ENCODE assay signal across 32 mouse cellular contexts in genomic region chr8:45918891-45919290, GRCm38 (mm10). TPM values are rescaled to one million over a fixed set of nuclear protein-coding genes. Genes with fewer than 3 reads are reported as not detected.
"Had no signal": no experiment of that assay in that cellular context is flagged by ENCODE, and none has a peak within 500 bp of the region (broad histone marks: within the 10 kb centered on the region; RNA-seq: fewer than 3 reads in every experiment).

No protein-coding gene starts in this region.

- H3K36me3 ChIP-seq: hindbrain, embryonic 10.5 days; hindbrain, embryonic 12.5 days; intestine, embryonic 15.5 days; limb, embryonic 15.5 days; liver, embryonic 12.5 days had no signal

- H3K27ac ChIP-seq: heart, adult 2 months; heart, embryonic 15.5 days; hindbrain, embryonic 10.5 days; hindbrain, embryonic 12.5 days; hindbrain, embryonic 14.5 days; intestine, embryonic 15.5 days; layer of hippocampus, adult 2 months; limb, embryonic 13.5 days; limb, embryonic 15.5 days; liver, embryonic 12.5 days; liver, embryonic 14.5 days had no signal

- H3K4me1 ChIP-seq: hindbrain, embryonic 12.5 days; intestine, embryonic 15.5 days; liver, embryonic 12.5 days had no signal

- DNase-seq: gastrocnemius, postnatal 10 days; gastrocnemius, postnatal 25 days; heart, adult 2 months; heart, postnatal 4 days; kidney, adult 18-20 months; kidney, adult 8-10 months; kidney, postnatal 10 days; kidney, postnatal 25 days; kidney, postnatal 4 days; left cerebral cortex, postnatal 4 days had no signal

- H3K4me3 ChIP-seq: heart, adult 2 months; heart, embryonic 15.5 days; hindbrain, embryonic 10.5 days; hindbrain, embryonic 12.5 days; intestine, embryonic 15.5 days; layer of hippocampus, adult 2 months; limb, embryonic 13.5 days; limb, embryonic 15.5 days; liver, embryonic 12.5 days had no signal

- H3K9me3 ChIP-seq: heart, embryonic 15.5 days; hindbrain, embryonic 10.5 days; hindbrain, embryonic 12.5 days; intestine, embryonic 15.5 days; limb, embryonic 13.5 days; limb, embryonic 15.5 days; liver, embryonic 12.5 days had no signal

- H3K27me3 ChIP-seq: heart, embryonic 15.5 days; hindbrain, embryonic 12.5 days; intestine, embryonic 15.5 days; limb, embryonic 13.5 days; limb, embryonic 15.5 days; liver, embryonic 12.5 days had no signal

- H3K4me2 ChIP-seq: heart, embryonic 11.5 days; heart, embryonic 15.5 days; hindbrain, embryonic 12.5 days; hindbrain, embryonic 14.5 days; intestine, embryonic 15.5 days; limb, embryonic 13.5 days; limb, embryonic 15.5 days; liver, embryonic 12.5 days had no signal

- H3K9ac ChIP-seq: heart, embryonic 15.5 days; hindbrain, embryonic 12.5 days; hindbrain, embryonic 14.5 days; intestine, embryonic 15.5 days; limb, embryonic 13.5 days; limb, embryonic 15.5 days; liver, embryonic 12.5 days; liver, embryonic 14.5 days had no signal

- ATAC-seq: hindbrain, embryonic 16.5 days; inflammation-experienced regulatory T-cells, adult 6 months; intestine, embryonic 15.5 days; intestine, postnatal 0 days; liver, embryonic 12.5 days had no signal

RNA-seq across cellular contexts. Expression of gene Ccdc110, which starts 15.5 kb away (rescaled TPM):
- total RNA-seq: gastrocnemius, postnatal 10 days; gastrocnemius, postnatal 25 days; gastrocnemius, postnatal 4 days; granulocyte monocyte progenitor cell, adult 5-6 weeks; heart, adult 2 months; heart, postnatal 25 days; heart, postnatal 4 days; liver, adult 2 months had no signal
- polyA plus RNA-seq: heart, adult 2 months; heart, embryonic 15.5 days; heart, postnatal 0 days; hindbrain, embryonic 10.5 days; hindbrain, embryonic 14.5 days; inflammation-experienced regulatory T-cells, adult 6 months; intestine, embryonic 15.5 days; intestine, postnatal 0 days; kidney, embryonic 14.5 days; kidney, embryonic 16.5 days; limb, embryonic 11.5 days; liver, adult 2 months; liver, embryonic 12.5 days; liver, embryonic 14.5 days had no signal

RNA-seq across cellular contexts. Expression of gene Pdlim3, which starts 33.6 kb away (rescaled TPM):
- total RNA-seq: granulocyte monocyte progenitor cell, adult 5-6 weeks had no signal
- polyA plus RNA-seq: inflammation-experienced regulatory T-cells, adult 6 months had no signal
